Mouse (Mus musculus) midbrain, embryonic 15.5 days (tissue): ENCODE results near the gene Irf2. TPM values are rescaled to one million over a fixed set of nuclear protein-coding genes. Genes with fewer than 3 reads are reported as not detected.

Experiments used
- ATAC-seq: fragments of 200-750 bp; cut with Nextera tagmentation; replicated peaks from 2 replicates; pipeline ENCODE4 v1.8.0; 2017; ENCODE audit warnings: moderate TSS enrichment
- H3K27ac ChIP-seq: fragments of 300-500 bp; sonication (generic); 2 replicates; pipeline ENCODE4 v1.5.1; 2015; ENCODE audit warnings: mild to moderate bottlenecking, inconsistent platforms
- H3K27me3 ChIP-seq: fragments of 300-500 bp; sonication (generic); replicated peaks from 2 replicates; pipeline ENCODE4 v1.6.1; 2015; ENCODE audit warnings: inconsistent platforms
- H3K36me3 ChIP-seq: fragments of 300-500 bp; sonication (generic); replicated peaks from 2 replicates; pipeline ENCODE4 v1.6.1; 2015; ENCODE audit warnings: inconsistent platforms
- H3K4me1 ChIP-seq: fragments of 300-500 bp; sonication (generic); 2 replicates; pipeline ENCODE4 v1.6.1; 2015; ENCODE audit warnings: inconsistent platforms
- H3K4me2 ChIP-seq: fragments of 300-500 bp; sonication (generic); 2 replicates; pipeline ENCODE4 v1.6.1; 2015; ENCODE audit warnings: inconsistent platforms, mild to moderate bottlenecking, moderate library complexity
- H3K4me3 ChIP-seq: fragments of 300-500 bp; sonication (generic); 2 replicates; pipeline ENCODE4 v1.5.1; 2015; ENCODE audit warnings: mild to moderate bottlenecking, inconsistent platforms
- H3K9ac ChIP-seq: fragments of 300-500 bp; sonication (generic); 2 replicates; pipeline ENCODE4 v1.6.1; 2015; ENCODE audit warnings: mild to moderate bottlenecking, inconsistent platforms
- H3K9me3 ChIP-seq: fragments of 300-500 bp; sonication (generic); 2 replicates; pipeline ENCODE4 v1.6.1; 2016; ENCODE audit warnings: inconsistent platforms
- WGBS: fragments of 180-500 bp; shearing (Covaris S2); methylation state at CpG from one replicate; pipeline ENCODE4 v1.1.7; 2015; ENCODE audit warnings: mixed read lengths; 5-methylcytosine and 5-hydroxymethylcytosine counted together
- polyA plus RNA-seq: library from polyadenylated mRNA; unstranded; fragments of >200 nt; fragmentation: Nextera tagmentation; extraction: Ambion mirVana; gene quantifications from 2 replicates; pipeline ENCODE4 v1.2.1, GENCODE M21; 2015

Gene Irf2
- polyA plus RNA-seq, 1 experiment from 2014 or later: 9.6 TPM

DNA sequence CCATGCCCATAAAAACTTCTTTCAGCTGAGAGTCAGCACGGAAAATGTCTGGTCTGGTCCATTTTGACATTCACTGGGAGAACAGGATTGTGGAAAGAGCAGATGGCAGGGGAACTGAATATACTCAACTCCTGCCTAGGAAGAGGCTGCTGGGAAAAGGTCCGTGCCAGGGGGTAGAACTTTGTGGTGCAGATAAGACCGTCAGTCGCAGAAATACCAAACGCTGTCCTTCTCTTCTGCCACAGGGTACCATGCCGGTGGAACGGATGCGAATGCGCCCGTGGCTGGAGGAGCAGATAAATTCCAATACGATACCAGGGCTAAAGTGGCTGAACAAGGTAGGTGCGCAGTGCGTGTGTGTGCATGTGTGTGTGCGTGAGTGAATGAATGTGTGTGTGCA is 53.7 kb downstream of the Irf2 start:
- Histone ChIP-seq H3K27ac (no peak overlapping the region), H3K9ac (no peak overlapping the region), H3K9me3 (no peaks in the 10 kb centered on the region), H3K4me2 (no peak overlapping the region), H3K27me3 (no peaks in the 10 kb centered on the region), H3K4me3 (no peak overlapping the region), H3K36me3 (no peaks in the 10 kb centered on the region), H3K4me1 (no peaks in the 10 kb centered on the region)
- WGBS: 94% methylated on average over 14 of the region's 14 CpGs
- ATAC-seq: no peak

DNA sequence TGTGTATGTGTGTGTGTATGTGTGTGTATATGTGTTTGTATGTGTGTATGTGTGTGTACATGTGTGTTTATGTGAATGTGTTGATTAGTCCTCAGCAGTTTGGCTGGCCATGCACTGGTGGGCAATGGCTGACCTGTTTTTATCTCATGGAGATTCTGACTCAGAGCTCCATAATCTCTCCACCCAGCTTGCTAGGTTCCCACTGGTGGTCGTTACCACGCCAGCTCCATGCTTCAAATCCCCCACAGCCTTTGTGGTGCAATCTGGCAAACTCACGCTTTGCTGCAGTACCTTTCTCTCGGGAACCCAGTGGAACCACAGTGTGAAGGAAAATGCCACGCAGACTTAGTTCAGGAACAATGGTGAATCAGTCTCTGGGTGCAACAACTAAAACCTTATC is 54.8 kb downstream of the Irf2 start:
- H3K9ac ChIP-seq: no peak overlapping the region
- H3K27me3 ChIP-seq: no peaks in the 10 kb centered on the region
- ATAC-seq: no peak
- H3K27ac ChIP-seq: no peak overlapping the region
- 72% methylated on average over 5 of the region's 5 CpGs for WGBS
- H3K9me3 ChIP-seq: no peaks in the 10 kb centered on the region
- H3K4me2 ChIP-seq: no peak overlapping the region
- H3K36me3 ChIP-seq: no peaks in the 10 kb centered on the region
- no peak overlapping the region for H3K4me3 ChIP-seq
- H3K4me1 ChIP-seq: no peaks in the 10 kb centered on the region

GRCm38 (mm10) chr8:46799212-46799611 is 59.7 kb downstream of the Irf2 start:
- no peaks in the 10 kb centered on the region for H3K36me3 ChIP-seq
- H3K27me3 ChIP-seq: no peaks in the 10 kb centered on the region
- H3K4me1 ChIP-seq: no peaks in the 10 kb centered on the region
- no peak for ATAC-seq
- no peak overlapping the region for H3K4me2 ChIP-seq
- 98% methylated on average over 5 of the region's 5 CpGs for WGBS
- no peak overlapping the region for H3K4me3 ChIP-seq
- no peak overlapping the region for H3K9ac ChIP-seq
- H3K27ac ChIP-seq: no peak overlapping the region
- no peaks in the 10 kb centered on the region for H3K9me3 ChIP-seq

DNA sequence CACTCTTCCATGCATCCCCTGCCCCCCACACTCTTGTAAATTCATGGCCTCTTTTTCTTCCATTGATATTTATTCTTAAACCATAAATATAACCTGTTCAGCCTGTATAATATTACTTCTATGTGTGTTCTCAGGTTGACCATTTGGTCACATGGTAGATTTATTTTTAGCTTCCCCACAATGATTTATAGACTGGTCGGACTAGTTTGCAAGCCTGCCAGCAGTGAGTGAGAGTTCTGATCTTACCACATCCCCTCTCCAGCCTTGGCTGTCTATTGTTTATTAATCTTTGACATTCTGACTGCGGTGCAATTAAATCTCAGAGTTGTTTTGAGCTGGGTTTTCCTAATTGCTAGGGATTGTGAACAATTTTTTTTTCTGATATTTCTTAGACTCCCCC is 60.2 kb downstream of the Irf2 start:
- H3K36me3 ChIP-seq: no peaks in the 10 kb centered on the region
- H3K4me3 ChIP-seq: no peak overlapping the region
- no peak overlapping the region for H3K4me2 ChIP-seq
- H3K9ac ChIP-seq: no peak overlapping the region
- H3K9me3 ChIP-seq: no peaks in the 10 kb centered on the region
- 80% methylated on average over 2 of the region's 2 CpGs for WGBS
- H3K4me1 ChIP-seq: no peaks in the 10 kb centered on the region
- no peaks in the 10 kb centered on the region for H3K27me3 ChIP-seq
- ATAC-seq: no peak
- no peak overlapping the region for H3K27ac ChIP-seq

DNA sequence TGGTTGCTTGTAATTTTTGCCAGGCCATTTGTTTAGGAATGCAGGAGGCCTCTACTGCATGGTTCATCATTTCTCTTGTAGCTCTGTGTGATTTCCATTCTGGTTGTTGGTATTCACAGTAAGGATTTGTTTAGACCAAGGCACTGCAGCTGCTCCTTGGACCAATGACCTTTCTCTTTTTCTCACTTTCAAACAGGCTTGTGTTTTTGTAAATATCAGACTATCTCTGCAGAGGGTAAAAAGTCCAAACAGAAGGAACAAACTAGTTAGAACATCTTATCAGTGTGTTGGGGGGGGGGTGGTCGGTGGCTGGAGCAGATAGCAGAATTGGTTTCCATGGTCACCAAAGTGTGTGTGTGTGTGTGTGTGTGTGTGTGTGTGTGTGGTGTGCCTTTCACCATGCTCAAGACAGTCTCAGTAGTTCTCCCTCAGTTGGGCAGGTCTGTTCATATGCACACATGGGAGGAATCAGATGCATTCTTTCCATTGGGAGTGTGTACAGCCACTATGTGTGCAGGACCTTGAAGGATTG is 61.7 kb downstream of the Irf2 start:
- H3K27me3 ChIP-seq: no peaks in the 10 kb centered on the region
- no peaks in the 10 kb centered on the region for H3K4me1 ChIP-seq
- no peak overlapping the region for H3K4me2 ChIP-seq
- no peak overlapping the region for H3K4me3 ChIP-seq
- no peak overlapping the region for H3K27ac ChIP-seq
- peaks cover under 1% of the 10 kb centered on the region; the same call in 1 of the 2 replicates for H3K36me3 ChIP-seq
- ATAC-seq: no peak
- no peaks in the 10 kb centered on the region for H3K9me3 ChIP-seq
- 56% methylated on average over 1 of the region's 1 CpGs for WGBS
- H3K9ac ChIP-seq: no peak overlapping the region

DNA sequence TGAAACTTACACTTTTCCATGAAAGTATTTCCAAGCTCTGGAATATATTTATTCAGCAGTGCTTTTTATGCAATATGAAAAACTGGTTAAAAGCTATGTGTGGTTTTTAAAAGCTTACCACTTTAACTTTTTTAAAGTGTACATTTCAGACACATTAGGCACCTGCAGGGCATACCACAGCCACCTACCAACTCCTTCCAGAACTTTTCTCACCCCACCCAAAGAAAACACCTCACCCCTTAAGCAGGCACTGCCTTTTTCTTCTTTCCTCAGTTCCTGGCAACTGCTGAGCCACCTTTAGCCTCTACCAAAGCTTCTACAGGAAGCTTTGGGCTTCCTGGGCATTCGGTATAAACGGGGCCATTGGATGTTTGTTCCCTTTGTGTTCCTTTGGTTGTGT is 62.5 kb downstream of the Irf2 start:
- Histone ChIP-seq H3K36me3 (peaks cover 8% of the 10 kb centered on the region), H3K9me3 (no peaks in the 10 kb centered on the region), H3K4me2 (no peak overlapping the region), H3K27ac (no peak overlapping the region), H3K4me3 (no peak overlapping the region), H3K9ac (no peak overlapping the region), H3K27me3 (no peaks in the 10 kb centered on the region), H3K4me1 (no peaks in the 10 kb centered on the region)
- WGBS: 85% methylated on average over 2 of the region's 2 CpGs
- ATAC-seq: no peak

GRCm38 (mm10) chr8:46804721-46805120 is 65.2 kb downstream of the Irf2 start:
- Histone ChIP-seq H3K9ac (no peak overlapping the region), H3K9me3 (0 out of 2 replicates have a peak, but pooled peaks cover 6% of the 10 kb centered on the region), H3K4me2 (no peak overlapping the region), H3K4me3 (no peak overlapping the region), H3K4me1 (no peaks in the 10 kb centered on the region), H3K27ac (no peak overlapping the region), H3K36me3 (peaks cover 19% of the 10 kb centered on the region), H3K27me3 (no peaks in the 10 kb centered on the region)
- WGBS: 90% methylated on average over 5 of the region's 5 CpGs
- ATAC-seq: no peak

DNA sequence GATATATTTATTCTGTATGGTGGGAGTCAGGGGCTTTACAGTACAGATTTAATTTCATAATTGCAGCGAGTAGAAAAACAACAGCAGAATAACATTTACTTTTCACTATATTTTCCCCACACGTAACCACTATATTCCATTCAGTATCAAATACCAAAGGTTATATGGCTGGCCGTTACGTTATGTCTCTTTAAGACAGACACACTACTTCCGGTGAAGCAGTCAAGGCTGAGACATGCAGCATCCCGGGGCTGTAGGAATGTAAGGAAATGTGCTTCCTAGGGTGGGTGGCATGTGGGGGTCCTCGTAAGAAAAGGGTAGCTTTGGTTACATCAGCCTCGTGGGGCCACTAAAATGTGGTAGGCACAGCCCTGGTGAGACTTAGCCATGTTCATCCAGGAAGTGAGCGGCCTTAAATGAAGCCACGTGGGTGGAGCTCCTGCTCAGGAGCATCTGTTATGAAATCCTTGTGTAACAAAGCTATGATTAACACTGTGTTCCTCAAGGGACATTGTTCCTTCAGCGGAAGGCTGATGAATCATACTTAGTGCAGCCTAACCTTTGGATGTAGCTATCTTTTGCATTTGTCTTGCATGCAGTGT is 71.6 kb downstream of the Irf2 start:
- no peak overlapping the region for H3K9ac ChIP-seq
- no peaks in the 10 kb centered on the region for H3K4me1 ChIP-seq
- 0 out of 2 replicates have a peak, but pooled peaks cover 6% of the 10 kb centered on the region for H3K9me3 ChIP-seq
- WGBS: 87% methylated on average over 11 of the region's 11 CpGs
- H3K4me3 ChIP-seq: no peak overlapping the region
- no peak overlapping the region for H3K4me2 ChIP-seq
- peaks cover 19% of the 10 kb centered on the region for H3K36me3 ChIP-seq
- no peaks in the 10 kb centered on the region for H3K27me3 ChIP-seq
- ATAC-seq: no peak
- no peak overlapping the region for H3K27ac ChIP-seq

DNA sequence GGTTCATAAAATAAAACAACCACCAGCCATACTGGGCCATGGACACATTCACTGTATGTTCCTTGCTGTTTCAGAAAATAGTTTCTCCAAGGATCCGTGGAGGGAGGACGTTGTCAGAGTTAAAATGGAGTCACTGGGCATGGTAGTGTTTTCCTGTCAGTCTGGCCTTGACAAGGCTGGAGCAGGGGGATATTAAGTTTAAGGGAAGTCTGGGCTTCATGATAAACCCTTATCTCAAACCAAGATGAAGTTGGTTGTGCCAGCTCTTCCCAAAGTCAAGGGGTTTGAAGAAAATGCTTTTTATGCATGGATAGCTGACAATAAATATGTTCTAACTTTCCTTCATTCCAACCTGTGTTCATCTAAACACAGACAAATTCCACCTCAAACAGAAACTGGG is 72.4 kb downstream of the Irf2 start:
- Histone ChIP-seq H3K4me3 (no peak overlapping the region), H3K27me3 (no peaks in the 10 kb centered on the region), H3K36me3 (peaks cover 12% of the 10 kb centered on the region), H3K27ac (no peak overlapping the region), H3K9me3 (0 out of 2 replicates have a peak, but pooled peaks cover 6% of the 10 kb centered on the region), H3K4me1 (no peaks in the 10 kb centered on the region), H3K9ac (no peak overlapping the region), H3K4me2 (no peak overlapping the region)
- no peak for ATAC-seq
- WGBS: 87% methylated on average over 2 of the region's 2 CpGs

GRCm38 (mm10) chr8:46812966-46813365 is 73.4 kb downstream of the Irf2 start:
- ATAC-seq: no peak
- Histone ChIP-seq H3K27me3 (no peaks in the 10 kb centered on the region), H3K4me3 (no peak overlapping the region), H3K27ac (no peak overlapping the region), H3K4me1 (no peaks in the 10 kb centered on the region), H3K36me3 (peaks cover 1% of the 10 kb centered on the region; the same call in 1 of the 2 replicates), H3K4me2 (no peak overlapping the region), H3K9ac (no peak overlapping the region), H3K9me3 (no peaks in the 10 kb centered on the region)
- 95% methylated on average over 4 of the region's 4 CpGs for WGBS

DNA sequence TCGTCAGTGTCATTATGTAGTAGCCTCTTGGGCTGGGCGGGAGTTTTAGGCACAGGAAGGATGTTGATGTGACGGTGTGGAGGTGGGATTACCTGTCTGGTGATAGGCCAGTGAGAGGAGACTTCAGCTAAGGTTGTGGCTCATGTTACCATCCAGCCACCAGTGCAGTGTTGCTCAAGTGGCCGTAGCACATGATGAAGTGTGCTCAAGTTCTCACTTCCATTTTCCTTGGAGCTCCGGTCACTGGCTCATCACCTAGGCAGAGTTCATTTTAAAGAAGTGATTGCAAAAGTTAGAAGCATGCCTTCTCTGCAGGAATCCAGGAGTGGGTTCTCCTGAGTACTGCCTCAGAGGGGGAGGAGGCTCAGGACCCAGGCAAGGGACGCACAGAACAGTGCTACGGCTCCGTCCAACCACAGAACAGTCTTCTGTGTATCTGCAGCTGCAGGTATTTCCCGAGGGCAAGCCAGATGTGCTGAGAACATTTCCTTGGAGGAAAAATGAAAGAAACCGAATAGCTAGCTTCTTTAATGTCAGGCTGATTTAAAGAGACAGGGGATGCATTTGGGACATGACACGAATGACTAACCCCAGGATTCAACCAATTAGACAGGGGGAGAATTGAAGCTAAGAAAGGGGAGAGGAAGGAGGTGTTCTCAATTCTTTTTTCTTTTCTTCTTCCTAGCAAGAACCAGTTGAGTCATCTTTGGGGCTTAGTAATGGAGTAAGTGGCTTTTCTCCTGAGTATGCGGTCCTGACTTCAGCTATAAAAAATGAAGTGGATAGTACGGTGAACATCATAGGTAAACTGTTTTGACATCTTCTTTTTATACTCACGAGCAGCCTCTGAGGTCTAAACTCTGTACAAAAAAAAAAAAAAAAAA is 78.8 kb downstream of the Irf2 start:
- Histone ChIP-seq H3K36me3 (no peaks in the 10 kb centered on the region), H3K27ac (no peak overlapping the region), H3K4me1 (no peaks in the 10 kb centered on the region), H3K4me2 (no peak overlapping the region), H3K4me3 (no peak overlapping the region), H3K27me3 (no peaks in the 10 kb centered on the region), H3K9ac (no peak overlapping the region), H3K9me3 (no peaks in the 10 kb centered on the region)
- ATAC-seq: no peak
- WGBS: 66% methylated on average over 14 of the region's 14 CpGs

GRCm38 (mm10) chr8:46818990-46819288 is 79.4 kb downstream of the Irf2 start:
- Histone ChIP-seq H3K4me3 (no peak overlapping the region), H3K36me3 (no peaks in the 10 kb centered on the region), H3K27ac (no peak overlapping the region), H3K4me1 (no peaks in the 10 kb centered on the region), H3K9ac (no peak overlapping the region), H3K4me2 (no peak overlapping the region), H3K27me3 (no peaks in the 10 kb centered on the region), H3K9me3 (no peaks in the 10 kb centered on the region)
- WGBS: 78% methylated on average over 2 of the region's 2 CpGs
- no peak for ATAC-seq
